Mouse (Mus musculus): ENCODE measurements around the gene Sec16b.

Gene Sec16b

GRCm38 (mm10) chr1:157506522-157506921 lies at the start of gene Sec16b:
Gene Sec16b, plus strand, starts transcription at chr1:157506728.
- in situ Hi-C loops (cut with MboI, MseI) = no loop called here

GRCm38 (mm10) chr1:157457789-157458188 lies 48.7 kb upstream of the Sec16b start:
- in situ Hi-C loops (cut with MboI, MseI) = loop anchor here (5.0 kb wide), 1 partner anchor 90 kb away; no protein-coding TSS in a partner anchor

- in situ Hi-C loops (cut with MboI, MseI) = loop anchor here (5.0 kb wide), 1 partner anchor 89 kb away; no protein-coding TSS in a partner anchor
Observed at GRCm38 (mm10) chr1:157458421-157459208, 47.9 kb upstream of the Sec16b start, which contains the start of gene Cryzl2. Gene Cryzl2, plus strand, starts transcription at chr1:157458577.

GRCm38 (mm10) chr1:157459904-157460303 lies 46.6 kb upstream of the Sec16b start:
- in situ Hi-C loops (cut with MboI, MseI) = loop anchor here (5.0 kb wide), 1 partner anchor 87 kb away; no protein-coding TSS in a partner anchor

GRCm38 (mm10) chr1:157461276-157461675 lies 45.3 kb upstream of the Sec16b start:
- in situ Hi-C loops (cut with MboI, MseI) = no loop called here

- in situ Hi-C loops (cut with MboI, MseI) = no loop called here
Observed at GRCm38 (mm10) chr1:157462336-157462735, 44.2 kb upstream of the Sec16b start.

GRCm38 (mm10) chr1:157465194-157465593 lies 41.3 kb upstream of the Sec16b start:
- in situ Hi-C loops (cut with MboI, MseI) = no loop called here

GRCm38 (mm10) chr1:157467866-157468265 lies 38.7 kb upstream of the Sec16b start:
- in situ Hi-C loops (cut with MboI, MseI) = no loop called here

GRCm38 (mm10) chr1:157470761-157471386 lies 35.7 kb upstream of the Sec16b start:
- in situ Hi-C loops (cut with MboI, MseI) = no loop called here

- in situ Hi-C loops (cut with MboI, MseI) = no loop called here
Observed at GRCm38 (mm10) chr1:157472716-157473115, 33.8 kb upstream of the Sec16b start.

- in situ Hi-C loops (cut with MboI, MseI) = no loop called here
Observed at GRCm38 (mm10) chr1:157474865-157475264, 31.7 kb upstream of the Sec16b start.

- in situ Hi-C loops (cut with MboI, MseI) = no loop called here
Observed at GRCm38 (mm10) chr1:157476231-157476630, 30.3 kb upstream of the Sec16b start.

- in situ Hi-C loops (cut with MboI, MseI) = no loop called here
Observed at GRCm38 (mm10) chr1:157480090-157480489, 26.4 kb upstream of the Sec16b start.

- in situ Hi-C loops (cut with MboI, MseI) = no loop called here
Observed at GRCm38 (mm10) chr1:157480901-157481300, 25.6 kb upstream of the Sec16b start.

GRCm38 (mm10) chr1:157481666-157482065 lies 24.9 kb upstream of the Sec16b start:
- in situ Hi-C loops (cut with MboI, MseI) = no loop called here

- in situ Hi-C loops (cut with MboI, MseI) = no loop called here
Observed at GRCm38 (mm10) chr1:157484161-157484560, 22.4 kb upstream of the Sec16b start.

GRCm38 (mm10) chr1:157500657-157501056 lies 5.9 kb upstream of the Sec16b start:
- in situ Hi-C loops (cut with MboI, MseI) = no loop called here

GRCm38 (mm10) chr1:157501352-157501945 lies 5.1 kb upstream of the Sec16b start:
- in situ Hi-C loops (cut with MboI, MseI) = no loop called here

GRCm38 (mm10) chr1:157503071-157503470 lies 3.5 kb upstream of the Sec16b start:
- in situ Hi-C loops (cut with MboI, MseI) = no loop called here

- in situ Hi-C loops (cut with MboI, MseI) = no loop called here
Observed at GRCm38 (mm10) chr1:157506995-157507595, 567 bp downstream of the Sec16b start.

GRCm38 (mm10) chr1:157507814-157508213 lies 1.3 kb downstream of the Sec16b start:
- in situ Hi-C loops (cut with MboI, MseI) = no loop called here
